Mouse (Mus musculus) liver, embryonic 14.5 days (tissue): ENCODE results near the gene Tmem50b. TPM values are rescaled to one million over a fixed set of nuclear protein-coding genes. Genes with fewer than 3 reads are reported as not detected.

Experiments used
- ATAC-seq: fragments of 200-750 bp; cut with Nextera tagmentation; 2 replicates; pipeline ENCODE4 v1.8.0; 2017; ENCODE audit warnings: moderate number of reproducible peaks, mild to moderate bottlenecking, moderate library complexity; ENCODE audit not compliant: insufficient read depth
- DNase-seq, 3 experiments: peaks; one replicate each; pipeline ENCODE4 v3.0.0-alpha.2; 2012 to 2013; ENCODE audit warnings: low read depth in 3 of 3, low spot score in 3 of 3
- H3K27ac ChIP-seq: fragments of 300-500 bp; sonication (generic); 2 replicates; pipeline ENCODE4 v1.5.1; 2014; ENCODE audit warnings: moderate library complexity, mild to moderate bottlenecking, control low read depth, inconsistent platforms
- H3K27me3 ChIP-seq: fragments of 300-500 bp; sonication (generic); 2 replicates; pipeline ENCODE4 v1.6.1; 2014; ENCODE audit warnings: mild to moderate bottlenecking, low read length, moderate library complexity; ENCODE audit not compliant: control insufficient read depth, insufficient read depth
- H3K36me3 ChIP-seq: fragments of 300-500 bp; sonication (generic); replicated peaks from 2 replicates; pipeline ENCODE4 v1.6.1; 2014; ENCODE audit warnings: low read depth; ENCODE audit not compliant: control insufficient read depth, insufficient read depth
- H3K4me1 ChIP-seq, 2 experiments: fragments of 200-500 bp in 1 of 2; fragments of 300-500 bp in 1 of 2; sonication (generic) in 1 of 2; replicated peaks; 2 replicates each; pipeline ENCODE4 v1.6.1; 2012 to 2014; ENCODE audit warnings: antibody characterized with exemption in 1 of 2, inconsistent platforms in 1 of 2, low read length in 1 of 2; ENCODE audit not compliant: control insufficient read depth in 2 of 2, insufficient read depth in 2 of 2
- H3K4me2 ChIP-seq: fragments of 300-500 bp; sonication (generic); 2 replicates; pipeline ENCODE4 v1.6.1; 2014; ENCODE audit warnings: low read depth, mild to moderate bottlenecking, control low read depth, moderate library complexity
- H3K4me3 ChIP-seq, 2 experiments: fragments of 200-500 bp in 1 of 2; fragments of 300-500 bp in 1 of 2; sonication (generic) in 1 of 2; 2 replicates each; pipeline ENCODE4 v1.5.1; 2012 to 2014; ENCODE audit warnings: low read depth in 2 of 2, low read length in 2 of 2, mild to moderate bottlenecking in 2 of 2, control low read depth in 1 of 2, inconsistent platforms in 1 of 2, moderate library complexity in 1 of 2; ENCODE audit not compliant: insufficient read depth in 1 of 2
- H3K9ac ChIP-seq: fragments of 300-500 bp; sonication (generic); replicated peaks from 2 replicates; pipeline ENCODE4 v1.6.1; 2014; ENCODE audit warnings: mild to moderate bottlenecking, control low read depth, moderate library complexity
- H3K9me3 ChIP-seq: fragments of 300-500 bp; sonication (generic); 2 replicates; pipeline ENCODE4 v1.6.1; 2016; ENCODE audit warnings: low read length, mixed read lengths; ENCODE audit not compliant: control insufficient read depth
- CTCF ChIP-seq: IDR thresholded peaks from 2 replicates; pipeline ENCODE4 v1.5.1; 2016; ENCODE audit warnings: antibody characterized with exemption, low read depth, control low read depth
- EP300 ChIP-seq: IDR thresholded peaks from 2 replicates; pipeline ENCODE4 v1.6.1; 2016; ENCODE audit warnings: antibody characterized with exemption, low read depth
- WGBS: fragments of 180-500 bp; shearing (Covaris S2); extraction: QIAGEN DNeasy Blood & Tissue Kit; methylation state at CpG from one replicate; pipeline ENCODE4 v1.1.7; 2014; ENCODE audit not compliant: insufficient replicate concordance; 5-methylcytosine and 5-hydroxymethylcytosine counted together
- polyA plus RNA-seq, 2 experiments: library from polyadenylated mRNA; depleted of rRNA in 1 of 2; stranded (reverse) in 1 of 2; unstranded in 1 of 2; fragments of >200 nt; fragmentation: Nextera tagmentation in 1 of 2; extraction: Ambion mirVana in 1 of 2; gene quantifications; 2 replicates each; pipeline versions ENCODE4 v1.2.1 to v1.2.3; 2012 to 2014

The Tmem50b gene
- polyA plus RNA-seq, 2 experiments: 2.8 to 5.0 TPM

GRCm38 (mm10) chr16:91640171-91640570, 42.6 kb upstream of the Tmem50b start:
- Histone ChIP-seq H3K36me3 (peaks cover 69% of the 10 kb centered on the region), H3K4me1 (peaks cover 5 to 7% of the 10 kb centered on the region in 2 experiments; a peak in 3 of 4 replicates), H3K9me3 (no peaks in the 10 kb centered on the region), H3K4me3 (no peak overlapping the region), H3K4me2 (no peak overlapping the region), H3K9ac (no peak overlapping the region), H3K27ac (no peak overlapping the region), H3K27me3 (no peaks in the 10 kb centered on the region)
- DNase-seq (no peak), ATAC-seq (no peak)
- TF ChIP-seq EP300: no peak
- no peak for TF ChIP-seq CTCF
- WGBS: 87% methylated on average over 8 of the region's 8 CpGs

GRCm38 (mm10) chr16:91639636-91640035, 42.0 kb upstream of the Tmem50b start:
- Histone ChIP-seq H3K27me3 (no peaks in the 10 kb centered on the region), H3K9me3 (no peaks in the 10 kb centered on the region), H3K4me2 (no peak overlapping the region), H3K27ac (no peak overlapping the region), H3K4me1 (peaks cover under 1 to 3% of the 10 kb centered on the region in 2 experiments; a peak in 3 of 4 replicates), H3K4me3 (no peak overlapping the region), H3K36me3 (peaks cover 71% of the 10 kb centered on the region), H3K9ac (no peak overlapping the region)
- TF ChIP-seq CTCF (no peak), EP300 (no peak)
- no peak for DNase-seq
- WGBS: 86% methylated on average over 2 of the region's 2 CpGs
- ATAC-seq: no peak

- TF ChIP-seq EP300: no peak
- H3K27me3 ChIP-seq: no peaks in the 10 kb centered on the region
- H3K9me3 ChIP-seq: no peaks in the 10 kb centered on the region
- H3K27ac ChIP-seq: no peak overlapping the region
- H3K4me1 ChIP-seq: no peaks in the 10 kb centered on the region; a peak in 1 of 4 replicates
- no peak overlapping the region for H3K9ac ChIP-seq
- DNase-seq (no peak), ATAC-seq (no peak)
- no peak overlapping the region for H3K4me3 ChIP-seq
- no peak overlapping the region for H3K4me2 ChIP-seq
- 81% methylated on average over 5 of the region's 5 CpGs for WGBS
- H3K36me3 ChIP-seq: peaks cover 73% of the 10 kb centered on the region
These were observed 41.6 kb upstream of the Tmem50b start for GRCm38 (mm10) chr16:91639161-91639560.

GRCm38 (mm10) chr16:91633641-91634040, 36.0 kb upstream of the Tmem50b start:
- DNase-seq (no peak), ATAC-seq (no peak)
- TF ChIP-seq EP300 (no peak), CTCF (no peak)
- H3K4me3 ChIP-seq: no peak overlapping the region
- no peak overlapping the region for H3K27ac ChIP-seq
- H3K9me3 ChIP-seq: no peaks in the 10 kb centered on the region
- H3K36me3 ChIP-seq: peaks cover 66% of the 10 kb centered on the region
- 74% methylated on average over 12 of the region's 12 CpGs for WGBS
- no peaks in the 10 kb centered on the region for H3K4me1 ChIP-seq
- no peak overlapping the region for H3K9ac ChIP-seq
- H3K27me3 ChIP-seq: no peaks in the 10 kb centered on the region
- no peak overlapping the region for H3K4me2 ChIP-seq

GRCm38 (mm10) chr16:91632940-91633339, 35.3 kb upstream of the Tmem50b start:
- ATAC-seq: no peak
- H3K36me3 ChIP-seq: peaks cover 62% of the 10 kb centered on the region
- no peaks in the 10 kb centered on the region for H3K27me3 ChIP-seq
- 89% methylated on average over 7 of the region's 7 CpGs for WGBS
- no peaks in the 10 kb centered on the region for H3K4me1 ChIP-seq
- no peak for DNase-seq
- H3K27ac ChIP-seq: no peak overlapping the region
- no peak overlapping the region for H3K4me2 ChIP-seq
- H3K9ac ChIP-seq: no peak overlapping the region
- TF ChIP-seq CTCF: no peak
- TF ChIP-seq EP300: no peak
- H3K4me3 ChIP-seq: no peak overlapping the region
- no peaks in the 10 kb centered on the region for H3K9me3 ChIP-seq

GRCm38 (mm10) chr16:91632439-91632838, 34.8 kb upstream of the Tmem50b start:
- no peaks in the 10 kb centered on the region for H3K27me3 ChIP-seq
- no peak overlapping the region for H3K4me3 ChIP-seq
- 75% methylated on average over 5 of the region's 5 CpGs for WGBS
- no peaks in the 10 kb centered on the region for H3K4me1 ChIP-seq
- no peak for TF ChIP-seq EP300
- TF ChIP-seq CTCF: no peak
- H3K9ac ChIP-seq: no peak overlapping the region
- ATAC-seq (no peak), DNase-seq (no peak)
- no peak overlapping the region for H3K4me2 ChIP-seq
- H3K36me3 ChIP-seq: peaks cover 61% of the 10 kb centered on the region
- H3K9me3 ChIP-seq: no peaks in the 10 kb centered on the region
- no peak overlapping the region for H3K27ac ChIP-seq
